Mouse (Mus musculus): ENCODE results near the gene Fancg. TPM values are rescaled to one million over a fixed set of nuclear protein-coding genes. Genes with fewer than 3 reads are reported as not detected.

The Fancg gene
- total and polyA plus RNA-seq, 3 experiments = 11.4 to 24.6 TPM; not detected in 1

- TF ChIP-seq TAL1 (IDR thresholded peaks at IDR 0.05; ENCODE audit: low read length) (no peak), MAX (IDR thresholded peaks at IDR 0.05; ENCODE audit: low read length) (no peak), ZMIZ1 (IDR thresholded peaks at IDR 0.05; ENCODE audit: low read depth, low read length) (no peak), NELFE (IDR thresholded peaks at IDR 0.05; ENCODE audit: low read depth, low read length) (peak; percentile 67), ELF1 (IDR thresholded peaks at IDR 0.05; ENCODE audit: low read depth, low read length) (peak; percentile 87), RAD21 (IDR thresholded peaks at IDR 0.05; ENCODE audit: low read depth, low read length) (peak; percentile 34), BHLHE40 (IDR thresholded peaks at IDR 0.05; ENCODE audit: borderline replicate concordance, low read depth, low read length) (no peak), KAT2A (conservative IDR thresholded peaks at IDR 0.05; ENCODE audit: low read depth, low read length) (no peak; the same call in 1 of the 2 replicates), POLR2A (IDR thresholded peaks at IDR 0.05; ENCODE audit: control insufficient read depth in 1 of 2, insufficient read depth in 1 of 2, low read depth in 1 of 2, low read length in 2 of 2, poor library complexity in 1 of 2) (peak; percentile 78 to 93), CHD1 (IDR thresholded peaks at IDR 0.05; ENCODE audit: low read depth, low read length) (no peak), MYB (IDR thresholded peaks at IDR 0.05; ENCODE audit: low read depth, low read length) (no peak), RCOR1 (IDR thresholded peaks at IDR 0.05; ENCODE audit: low read depth, low read length) (no peak), MXI1 (IDR thresholded peaks at IDR 0.05; ENCODE audit: low read depth, low read length) (peak; percentile 76), CTCF (IDR thresholded peaks at IDR 0.05 in 2 of 3, conservative IDR thresholded peaks at IDR 0.05 in 1 of 3; ENCODE audit: control insufficient read depth in 1 of 3, insufficient read depth in 1 of 3, low read depth in 2 of 3, low read length in 3 of 3, poor library complexity in 1 of 3, severe bottlenecking in 1 of 3) (peak; percentile 77 to 94 (median 92)), CHD2 (IDR thresholded peaks at IDR 0.05; ENCODE audit: low read length) (no peak), JUND (IDR thresholded peaks at IDR 0.05; ENCODE audit: low read depth, low read length) (no peak), SMC3 (IDR thresholded peaks at IDR 0.05; ENCODE audit: low read depth, low read length) (peak; percentile 52), ZKSCAN1 (IDR thresholded peaks at IDR 0.05; ENCODE audit: low read depth, low read length) (no peak), MAZ (IDR thresholded peaks at IDR 0.05; ENCODE audit: low read depth, low read length) (no peak), POLR2AphosphoS5 (IDR thresholded peaks at IDR 0.05; ENCODE audit: borderline replicate concordance, low read depth, low read length) (no peak), MAFK (IDR thresholded peaks at IDR 0.05; ENCODE audit: borderline replicate concordance, low read depth, low read length) (no peak), E2F4 (IDR thresholded peaks at IDR 0.05; ENCODE audit: borderline replicate concordance, low read depth, low read length) (no peak), MYC (IDR thresholded peaks at IDR 0.05; ENCODE audit: low read depth, low read length) (no peak), SIN3A (IDR thresholded peaks at IDR 0.05; ENCODE audit: low read length) (peak; percentile 84; the same call in 1 of the 2 replicates), HCFC1 (IDR thresholded peaks at IDR 0.05; ENCODE audit: low read depth, low read length) (peak; percentile 92), USF2 (IDR thresholded peaks at IDR 0.05; ENCODE audit: borderline replicate concordance in 1 of 2, insufficient read depth in 1 of 2, low read depth in 1 of 2, low read length in 2 of 2) (no peak), TBP (IDR thresholded peaks at IDR 0.05; ENCODE audit: low read depth, low read length) (peak; percentile 38; the same call in 1 of the 2 replicates), ZC3H11A (IDR thresholded peaks at IDR 0.05; ENCODE audit: low read depth, low read length) (peak; percentile 1; the same call in 1 of the 2 replicates), ETS1 (IDR thresholded peaks at IDR 0.05; ENCODE audit: low read depth, low read length) (no peak), TCF12 (IDR thresholded peaks at IDR 0.05; ENCODE audit: low read depth, low read length) (peak; percentile 24; the same call in 1 of the 2 replicates), GABPA (IDR thresholded peaks at IDR 0.05; ENCODE audit: low read depth, low read length) (no peak; the same call in 1 of the 2 replicates), POLR2AphosphoS2 (IDR thresholded peaks at IDR 0.05; ENCODE audit: low read length) (peak; percentile 92; the same call in 1 of the 2 replicates), MEF2A (IDR thresholded peaks at IDR 0.05; ENCODE audit: extremely low read depth, insufficient replicate concordance, low read depth, low read length, poor library complexity, severe bottlenecking) (no peak), ZNF384 (IDR thresholded peaks at IDR 0.05; ENCODE audit: low read depth, low read length) (peak; percentile 67; the same call in 1 of the 2 replicates)
- Histone ChIP-seq H3K79me2 (ENCODE audit: control insufficient read depth, insufficient read depth, low read length, poor library complexity) (peaks cover 17% of the 10 kb centered on the region), H3K9ac (ENCODE audit: control insufficient read depth, low read depth, low read length, poor library complexity, severe bottlenecking) (peak within 1 kb of the TSS; percentile 89), H3K36me3 (ENCODE audit: control insufficient read depth in 1 of 2, insufficient read depth in 2 of 2, low read length in 2 of 2) (peaks cover 1 to 5% of the 10 kb centered on the region in 2 experiments; a peak in 3 of 4 replicates), H3K27me3 (ENCODE audit: control insufficient read depth in 1 of 2, insufficient read depth in 2 of 2, low read length in 2 of 2) (no peaks in the 10 kb centered on the region), H3K9me3 (replicated peaks; ENCODE audit: insufficient read depth, low read length) (no peaks in the 10 kb centered on the region), H3K27ac (ENCODE audit: control insufficient read depth, low read depth, low read length) (peak within 1 kb of the TSS; percentile 91), H3K4me3 (ENCODE audit: control insufficient read depth in 1 of 2, insufficient read depth in 1 of 2, low read depth in 2 of 2, low read length in 2 of 2) (peak within 1 kb of the TSS; percentile 68 to 79), H3K4me1 (ENCODE audit: control insufficient read depth in 1 of 2, insufficient read depth in 2 of 2, low read length in 2 of 2) (peaks cover 1 to 13% of the 10 kb centered on the region in 2 experiments; a peak in 3 of 4 replicates)
- DNase-seq (ENCODE audit: low read depth, low spot score) = peak; percentile 95
These were observed 15.0 kb upstream of the Fancg start, which contains the start of gene Pigo for GRCm38 (mm10) chr4:43025084-43025960. Gene Pigo, minus strand, starts transcription at chr4:43025819.
